Mouse (Mus musculus) midbrain, embryonic 11.5 days (tissue): ENCODE results near the gene Nptx2. TPM values are rescaled to one million over a fixed set of nuclear protein-coding genes. Genes with fewer than 3 reads are reported as not detected.

Source experiments
- ATAC-seq: fragments of 200-750 bp; cut with Nextera tagmentation; 2 replicates; pipeline ENCODE4 v1.8.0; 2017; ENCODE audit warnings: moderate TSS enrichment, moderate library complexity; ENCODE audit not compliant: low FRiP score
- DNase-seq: peaks from one replicate; pipeline ENCODE4 v3.0.0; 2015; ENCODE audit warnings: low spot score; ENCODE audit errors: missing footprints
- H3K27ac ChIP-seq: fragments of 300-500 bp; sonication (generic); 2 replicates; pipeline ENCODE4 v1.5.1; 2014; ENCODE audit warnings: low read depth, low read length
- H3K27me3 ChIP-seq: fragments of 300-500 bp; sonication (generic); 2 replicates; pipeline ENCODE4 v1.6.1; 2014; ENCODE audit warnings: mild to moderate bottlenecking, low read length, moderate library complexity, mixed read lengths; ENCODE audit not compliant: control insufficient read depth, insufficient read depth
- H3K36me3 ChIP-seq: fragments of 300-500 bp; sonication (generic); 2 replicates; pipeline ENCODE4 v1.6.1; 2014; ENCODE audit warnings: mild to moderate bottlenecking, low read length, moderate library complexity, mixed read lengths; ENCODE audit not compliant: control insufficient read depth, insufficient read depth
- H3K4me1 ChIP-seq: fragments of 300-500 bp; sonication (generic); 2 replicates; pipeline ENCODE4 v1.6.1; 2014; ENCODE audit warnings: low read length; ENCODE audit not compliant: control insufficient read depth, insufficient read depth
- H3K4me2 ChIP-seq: fragments of 300-500 bp; sonication (generic); 2 replicates; pipeline ENCODE4 v1.6.1; 2014; ENCODE audit warnings: mild to moderate bottlenecking, moderate library complexity
- H3K4me3 ChIP-seq: fragments of 300-500 bp; sonication (generic); 2 replicates; pipeline ENCODE4 v1.5.1; 2014; ENCODE audit warnings: low read depth, low read length
- H3K9ac ChIP-seq: fragments of 300-500 bp; sonication (generic); 2 replicates; pipeline ENCODE4 v1.6.1; 2014; ENCODE audit warnings: low read length
- H3K9me3 ChIP-seq: fragments of 300-500 bp; sonication (generic); 2 replicates; pipeline ENCODE4 v1.6.1; 2016; ENCODE audit warnings: low read length; ENCODE audit not compliant: control insufficient read depth
- WGBS: fragments of 180-500 bp; shearing (Covaris S2); extraction: QIAGEN DNeasy Blood & Tissue Kit; methylation state at CpG from one replicate; pipeline ENCODE4 v1.1.7; 2014; 5-methylcytosine and 5-hydroxymethylcytosine counted together
- polyA plus RNA-seq: library from polyadenylated mRNA; unstranded; fragments of >200 nt; fragmentation: Nextera tagmentation; extraction: Ambion mirVana; gene quantifications from 2 replicates; pipeline ENCODE4 v1.2.1, GENCODE M21; 2014

The Nptx2 gene
- polyA plus RNA-seq, 1 experiment from 2014 or later, result 1.9 TPM

GRCm38 (mm10) chr5:144556710-144557109, 11.0 kb downstream of the Nptx2 start:
- no peak overlapping the region for H3K4me2 ChIP-seq
- H3K27ac ChIP-seq, result peak overlapping the region; percentile 57
- WGBS, result 16% methylated on average over 10 of the region's 10 CpGs
- no peak overlapping the region for H3K4me3 ChIP-seq
- DNase-seq (peak; percentile 90), ATAC-seq (peak; percentile 72)
- H3K9ac ChIP-seq, result no peak overlapping the region
- H3K4me1 ChIP-seq, result peaks cover 10% of the 10 kb centered on the region; the same call in 1 of the 2 replicates
- no peaks in the 10 kb centered on the region; the same call in 1 of the 2 replicates for H3K27me3 ChIP-seq
- H3K36me3 ChIP-seq, result no peaks in the 10 kb centered on the region
- no peaks in the 10 kb centered on the region for H3K9me3 ChIP-seq

DNA sequence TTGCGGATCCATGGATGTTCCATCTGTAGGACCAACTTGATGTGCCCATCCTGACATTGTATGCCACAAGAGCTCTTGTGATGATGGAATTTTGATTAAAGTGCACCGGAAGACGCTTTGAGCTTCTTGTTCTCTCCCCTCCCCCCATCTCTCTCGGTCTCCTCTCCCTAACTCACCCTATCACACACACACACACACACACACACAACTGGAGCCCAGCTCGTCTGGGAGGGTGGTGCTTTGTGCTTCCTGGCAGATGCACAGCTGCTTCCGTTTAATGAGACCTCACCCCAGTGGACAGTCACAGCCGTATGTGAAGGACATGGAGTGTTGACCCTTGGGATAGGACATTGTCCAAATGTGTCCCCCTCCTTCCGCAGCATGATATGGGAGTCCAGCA, 11.7 kb downstream of the Nptx2 start:
- Histone ChIP-seq H3K27ac (no peak overlapping the region), H3K9ac (no peak overlapping the region), H3K36me3 (no peaks in the 10 kb centered on the region), H3K4me3 (no peak overlapping the region), H3K27me3 (no peaks in the 10 kb centered on the region; the same call in 1 of the 2 replicates), H3K4me2 (no peak overlapping the region), H3K4me1 (peaks cover 10% of the 10 kb centered on the region; the same call in 1 of the 2 replicates), H3K9me3 (no peaks in the 10 kb centered on the region)
- ATAC-seq, result no peak
- WGBS, result 58% methylated on average over 8 of the region's 8 CpGs
- DNase-seq, result no peak

GRCm38 (mm10) chr5:144558481-144558880, 12.8 kb downstream of the Nptx2 start:
- DNase-seq (no peak), ATAC-seq (no peak)

GRCm38 (mm10) chr5:144565739-144566138, 20.0 kb downstream of the Nptx2 start:
- Histone ChIP-seq H3K9ac (no peak overlapping the region), H3K4me2 (no peak overlapping the region), H3K36me3 (no peaks in the 10 kb centered on the region), H3K4me1 (no peaks in the 10 kb centered on the region), H3K9me3 (no peaks in the 10 kb centered on the region), H3K27ac (no peak overlapping the region), H3K4me3 (no peak overlapping the region), H3K27me3 (no peaks in the 10 kb centered on the region)
- DNase-seq (no peak), ATAC-seq (no peak)
- WGBS, result 70% methylated on average over 4 of the region's 4 CpGs

More at GRCm38 (mm10) chr5:144558481-144558880, 12.8 kb downstream of the Nptx2 start:
- no peaks in the 10 kb centered on the region; the same call in 1 of the 2 replicates for H3K27me3 ChIP-seq
- no peaks in the 10 kb centered on the region for H3K9me3 ChIP-seq
- no peak overlapping the region for H3K4me2 ChIP-seq
- no peak overlapping the region for H3K4me3 ChIP-seq
- peaks cover 10% of the 10 kb centered on the region; the same call in 1 of the 2 replicates for H3K4me1 ChIP-seq
- no peak overlapping the region for H3K27ac ChIP-seq
- no peak overlapping the region for H3K9ac ChIP-seq
- no peaks in the 10 kb centered on the region for H3K36me3 ChIP-seq

- no peaks in the 10 kb centered on the region for H3K36me3 ChIP-seq
- H3K27ac ChIP-seq, result no peak overlapping the region
- DNase-seq (no peak), ATAC-seq (no peak)
- H3K4me1 ChIP-seq, result no peaks in the 10 kb centered on the region
- no peaks in the 10 kb centered on the region; the same call in 1 of the 2 replicates for H3K9me3 ChIP-seq
- H3K9ac ChIP-seq, result no peak overlapping the region
- H3K27me3 ChIP-seq, result no peaks in the 10 kb centered on the region
- 90% methylated on average over 5 of the region's 5 CpGs for WGBS
- H3K4me3 ChIP-seq, result no peak overlapping the region
- H3K4me2 ChIP-seq, result no peak overlapping the region
These were observed 39.4 kb downstream of the Nptx2 start for GRCm38 (mm10) chr5:144585100-144585499.

GRCm38 (mm10) chr5:144591248-144591880, 45.7 kb downstream of the Nptx2 start:
- Histone ChIP-seq H3K4me1 (peaks cover 6% of the 10 kb centered on the region), H3K27ac (peak overlapping the region; percentile 32), H3K27me3 (no peaks in the 10 kb centered on the region), H3K9me3 (no peaks in the 10 kb centered on the region; the same call in 1 of the 2 replicates), H3K4me2 (no peak overlapping the region; the same call in 1 of the 2 replicates), H3K36me3 (no peaks in the 10 kb centered on the region), H3K4me3 (no peak overlapping the region), H3K9ac (no peak overlapping the region)
- WGBS, result 28% methylated on average over 12 of the region's 12 CpGs
- ATAC-seq (peak; percentile 90), DNase-seq (peak; percentile 90)

GRCm38 (mm10) chr5:144594796-144595195, 49.1 kb downstream of the Nptx2 start:
- DNase-seq (no peak), ATAC-seq (no peak)
- WGBS, result 91% methylated on average over 9 of the region's 9 CpGs

More at GRCm38 (mm10) chr5:144594796-144595195, 49.1 kb downstream of the Nptx2 start:
- Histone ChIP-seq H3K27me3 (no peaks in the 10 kb centered on the region), H3K4me2 (no peak overlapping the region), H3K27ac (no peak overlapping the region), H3K9me3 (no peaks in the 10 kb centered on the region; the same call in 1 of the 2 replicates), H3K36me3 (no peaks in the 10 kb centered on the region), H3K4me1 (peaks cover 6% of the 10 kb centered on the region), H3K9ac (no peak overlapping the region), H3K4me3 (no peak overlapping the region)

Other genes starting within 250 kb of the Nptx2 start
- gene Baiap2l1, start 187.8 kb upstream of the Nptx2 start, polyA plus RNA-seq, result 1.8 and 2.4 TPM in 2 replicates
- 20.1 and 20.6 TPM in 2 replicates for gene Tmem130, start 215.9 kb downstream of the Nptx2 start, polyA plus RNA-seq
- 85.1 and 91.8 TPM in 2 replicates for gene Trrap, start 221.8 kb downstream of the Nptx2 start, polyA plus RNA-seq